Mouse (Mus musculus) left cerebral cortex, adult 2 months (tissue): ENCODE results near the gene Washc2. TPM values are rescaled to one million over a fixed set of nuclear protein-coding genes. Genes with fewer than 3 reads are reported as not detected.
A peak's percentile ranks its signal among the peaks of the same experiment; 100 is the strongest.
"Not testable (repeated sequence)": the region's sequence is repeated elsewhere in the genome, so short reads cannot be mapped to it uniquely, and the experiment has no call there.

ENCODE experiments used
- DNase-seq, 2 experiments: peaks; one replicate each; pipeline ENCODE4 v3.0.0; 2021 to 2022; ENCODE audit warnings: low spot score in 2 of 2, mixed read lengths in 1 of 2; ENCODE audit errors: extremely low spot score in 1 of 2
- H3K27ac ChIP-seq: fragments of 200-600 bp; 2 replicates; pipeline ENCODE4 v1.8.1; 2022
- H3K4me3 ChIP-seq: fragments of 200-600 bp; 2 replicates; pipeline ENCODE4 v1.8.1; 2022
- CTCF ChIP-seq: fragments of 200-600 bp; IDR thresholded peaks from 2 replicates; pipeline ENCODE4 v1.8.1; 2022; ENCODE audit warnings: antibody characterized with exemption, mild to moderate bottlenecking, moderate library complexity
- intact Hi-C: fragments of 180-260 bp; cut with DNase I; formaldehyde crosslinking; loops from one replicate; pipeline ENCODE4 v1.15.1; 2025
- long read RNA-seq, 2 experiments: library from polyadenylated mRNA; stranded (forward); transcript quantifications; one replicate each; pipeline ENCODE4 v2.0.0; 2021; ENCODE audit warnings: borderline mapping rate in 2 of 2
- total RNA-seq, 2 experiments: library from RNA; stranded (reverse); gene quantifications; 2 replicates each; pipeline ENCODE4 v1.2.3; 2021

The Washc2 gene
- 10 to 100 TPM; 93.0 to 95.4 TPM for total RNA-seq
- long read RNA-seq, experiment 1, full-length matches to known transcripts, result 48 of 148 reads
- long read RNA-seq, experiment 1, partial matches to known transcripts, result 58 of 148 reads
- long read RNA-seq, experiment 1, other reads (novel, unspliced or antisense), result 42 of 148 reads
- long read RNA-seq, experiment 2, full-length matches to known transcripts, result 44 of 146 reads
- long read RNA-seq, experiment 2, partial matches to known transcripts, result 49 of 146 reads
- long read RNA-seq, experiment 2, other reads (novel, unspliced or antisense), result 53 of 146 reads

DNA sequence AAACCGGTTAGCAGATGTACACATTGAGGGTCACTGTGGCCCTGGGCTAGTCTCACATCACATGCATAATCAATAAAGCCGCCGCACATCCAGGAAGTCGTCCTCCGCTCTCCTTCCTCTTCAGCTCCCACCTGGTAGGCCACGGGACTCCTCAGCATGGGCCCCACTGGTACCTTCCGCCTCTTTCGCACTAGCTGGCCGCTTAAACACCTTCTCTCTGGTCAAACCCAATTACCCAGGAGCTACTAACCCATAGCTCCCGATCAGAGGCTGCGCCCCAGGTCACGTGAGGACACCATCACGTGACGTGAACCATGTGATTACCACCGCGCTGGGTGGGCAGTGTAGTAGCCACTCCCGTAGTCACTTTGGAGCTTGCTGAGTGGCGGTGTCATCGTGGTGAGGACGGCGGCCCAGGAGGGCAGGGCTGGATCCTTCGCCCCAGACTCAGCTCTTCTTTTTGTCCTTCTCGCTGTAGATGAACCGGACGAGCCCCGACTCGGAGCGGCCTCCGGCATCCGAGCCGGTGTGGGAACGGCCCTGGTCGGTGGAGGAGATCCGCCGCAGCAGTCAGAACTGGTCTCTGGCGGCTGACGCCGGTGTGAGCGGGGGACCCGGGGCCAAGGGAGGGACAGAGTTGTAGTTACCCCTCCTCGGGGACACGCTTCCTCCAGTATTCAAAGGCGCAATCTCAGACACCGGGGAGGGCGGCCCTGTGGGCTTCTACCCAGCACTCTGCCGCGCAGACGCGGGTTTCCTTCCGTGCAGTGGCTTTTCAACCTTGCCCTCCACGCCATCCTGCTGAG lies at the start of gene Washc2:
Washc2 (plus strand) TSS at position 310 of the 806 bp plus-strand sequence.
- intact Hi-C loops, result loop anchor here (5.0 kb wide), 1 partner anchor 201 kb away; no protein-coding TSS in a partner anchor
- peak; percentile 92 to 93 for DNase-seq
- peak within 1 kb of the TSS; percentile 89 for H3K27ac ChIP-seq
- TF ChIP-seq CTCF, result no peak
- peak within 1 kb of the TSS; percentile 85 for H3K4me3 ChIP-seq

DNA sequence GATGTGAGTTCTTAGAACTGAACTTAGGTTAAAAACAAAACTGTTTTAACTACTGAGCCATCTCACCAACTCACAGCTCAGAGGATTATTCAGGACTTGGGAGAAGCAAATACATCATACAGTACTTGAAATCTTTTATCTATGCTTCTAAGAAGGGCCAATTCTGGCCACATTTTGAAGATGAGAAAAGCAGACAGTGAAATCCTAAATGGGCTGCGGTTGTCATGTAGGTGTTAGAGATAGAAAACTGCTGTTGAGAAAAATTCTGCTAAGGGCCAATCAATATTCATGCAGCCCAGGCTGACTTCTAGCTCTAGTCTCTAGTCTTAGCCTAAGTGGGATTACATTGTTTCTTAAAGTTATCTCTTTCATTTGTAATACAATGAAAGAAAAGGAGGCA lies 41.5 kb upstream of the Washc2 start:
- H3K4me3 ChIP-seq, result no peak overlapping the region
- no peak for DNase-seq
- TF ChIP-seq CTCF, result no peak
- intact Hi-C loops, result no loop called here
- no peak overlapping the region for H3K27ac ChIP-seq

DNA sequence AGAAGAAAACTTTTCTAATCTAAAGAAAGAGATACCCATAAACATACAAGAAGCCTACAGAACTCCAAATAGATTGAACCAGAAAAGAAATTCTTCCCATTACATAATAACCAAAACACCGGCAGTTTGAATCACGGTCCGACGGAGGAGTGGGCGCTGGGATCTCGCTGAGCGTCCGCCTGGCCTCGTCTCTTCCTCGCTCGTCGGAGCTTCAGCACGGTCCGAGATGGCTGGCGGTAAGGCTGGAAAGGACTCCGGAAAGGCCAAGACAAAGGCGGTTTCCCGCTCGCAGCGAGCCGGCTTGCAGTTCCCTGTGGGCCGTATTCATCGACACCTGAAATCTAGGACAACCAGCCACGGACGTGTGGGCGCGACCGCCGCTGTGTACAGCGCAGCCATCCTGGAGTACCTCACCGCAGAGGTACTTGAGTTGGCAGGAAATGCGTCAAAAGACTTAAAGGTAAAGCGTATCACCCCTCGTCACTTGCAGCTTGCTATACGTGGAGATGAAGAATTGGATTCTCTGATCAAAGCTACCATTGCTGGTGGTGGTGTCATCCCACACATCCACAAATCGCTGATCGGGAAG lies 34.2 kb upstream of the Washc2 start:
- H3K4me3 ChIP-seq, intact Hi-C loops, H3K27ac ChIP-seq: not testable (repeated sequence)
- DNase-seq, result peak in 1 of 2 experiments; percentile 34

DNA sequence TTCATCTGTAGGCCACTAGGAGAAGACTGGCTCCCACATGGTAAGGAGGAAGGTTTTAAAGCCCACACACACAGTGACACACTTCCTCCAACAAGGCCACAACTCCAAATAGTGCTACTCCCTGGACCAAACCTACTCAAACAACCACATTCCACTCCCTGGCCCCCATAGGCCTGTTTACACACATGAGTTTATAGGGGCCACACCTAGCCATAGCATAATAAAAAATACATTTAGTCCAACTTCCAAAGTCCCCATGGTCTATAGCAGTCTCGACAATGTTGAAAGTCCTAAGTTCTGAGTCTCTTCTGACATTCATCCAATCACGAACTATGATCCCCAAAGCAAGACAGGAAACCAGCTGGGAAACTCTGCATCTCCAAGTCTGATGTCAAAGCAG lies 29.5 kb upstream of the Washc2 start:
- Histone ChIP-seq H3K4me3 (no peak overlapping the region), H3K27ac (no peak overlapping the region)
- intact Hi-C loops, result no loop called here
- TF ChIP-seq CTCF, result no peak
- no peak for DNase-seq

DNA sequence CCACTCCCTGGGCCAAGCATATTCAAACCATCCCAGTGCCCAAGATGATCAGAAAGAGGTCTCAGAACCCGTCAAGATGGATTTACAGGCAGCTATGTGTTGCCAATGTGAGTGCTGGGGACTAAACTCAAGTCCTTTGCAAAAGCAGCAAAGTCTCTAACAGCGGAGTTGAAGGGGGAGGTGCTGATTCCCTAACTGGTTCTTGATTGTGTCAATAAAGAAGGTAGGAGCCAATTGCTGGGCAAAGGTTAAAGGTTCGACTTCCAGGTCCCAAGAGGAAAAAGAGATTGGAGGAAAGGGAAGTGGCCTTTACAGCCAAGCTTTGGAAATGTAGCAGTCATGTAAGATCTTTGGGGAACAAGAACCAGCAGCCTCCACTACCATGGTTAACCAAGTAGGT lies 27.1 kb upstream of the Washc2 start:
- H3K4me3 ChIP-seq, result no peak overlapping the region
- DNase-seq, result no peak
- intact Hi-C loops, result no loop called here
- no peak for TF ChIP-seq CTCF
- H3K27ac ChIP-seq, result no peak overlapping the region

DNA sequence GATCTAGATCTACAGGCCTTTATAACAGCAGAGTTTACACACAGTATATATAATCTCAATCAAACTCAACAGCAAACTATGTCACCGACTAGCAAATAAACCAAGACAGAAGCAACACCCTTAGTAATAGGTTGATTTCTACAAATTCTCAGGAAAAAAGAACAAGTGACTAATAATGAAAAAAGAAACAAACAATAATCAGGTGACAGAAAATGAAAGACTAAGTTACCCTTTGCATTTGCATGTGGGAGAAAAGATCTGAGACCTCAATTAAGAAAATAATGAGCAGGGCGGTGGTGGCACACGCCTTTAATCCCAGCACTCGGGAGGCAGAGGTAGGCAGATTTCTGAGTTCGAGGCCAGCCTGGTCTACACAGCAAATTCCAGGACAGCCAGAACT lies 24.3 kb upstream of the Washc2 start:
- TF ChIP-seq CTCF, result no peak
- no peak for DNase-seq
- intact Hi-C loops, result no loop called here
- Histone ChIP-seq H3K27ac (no peak overlapping the region), H3K4me3 (no peak overlapping the region)

DNA sequence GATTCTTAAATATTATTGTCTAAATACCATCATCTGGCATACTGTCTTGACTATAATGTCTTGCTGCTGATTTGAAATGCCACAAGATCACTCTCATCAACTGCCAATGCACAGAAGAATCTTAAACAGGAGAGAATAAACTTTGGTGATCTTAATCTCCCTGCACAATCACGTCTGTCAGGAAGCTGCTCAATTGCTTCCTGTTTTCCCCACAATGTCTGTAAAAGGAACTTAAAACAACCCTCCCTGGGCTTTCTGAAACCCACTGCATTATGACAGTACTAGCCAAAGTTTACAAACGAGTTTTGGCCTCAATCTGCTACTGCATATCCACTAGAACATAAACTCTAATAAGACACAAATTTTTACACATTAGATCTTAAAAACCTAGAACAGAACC lies 21.4 kb upstream of the Washc2 start:
- no peak overlapping the region for H3K27ac ChIP-seq
- DNase-seq, result no peak
- intact Hi-C loops, result no loop called here
- TF ChIP-seq CTCF, result no peak
- no peak overlapping the region for H3K4me3 ChIP-seq

DNA sequence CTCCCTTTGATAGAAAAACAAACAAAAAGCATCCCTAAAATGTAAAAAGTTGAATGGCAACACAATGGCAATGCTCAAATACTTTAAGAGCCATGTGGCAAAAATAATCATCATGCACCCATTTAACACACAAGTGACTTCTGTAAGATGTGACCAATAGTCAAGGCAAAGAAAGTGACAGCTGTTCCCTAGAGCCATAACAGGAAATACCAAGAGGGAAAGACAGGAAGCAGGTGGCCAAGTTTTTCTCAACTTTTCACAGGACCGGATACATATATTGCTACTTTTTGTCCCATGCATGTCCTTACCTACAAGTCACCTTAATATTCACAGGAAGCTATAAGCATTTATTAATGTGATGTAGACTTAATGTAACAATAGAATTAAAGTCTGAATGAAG lies 18.4 kb upstream of the Washc2 start:
- intact Hi-C loops, result no loop called here
- DNase-seq, result no peak
- TF ChIP-seq CTCF, result no peak
- Histone ChIP-seq H3K4me3 (no peak overlapping the region), H3K27ac (no peak overlapping the region)

DNA sequence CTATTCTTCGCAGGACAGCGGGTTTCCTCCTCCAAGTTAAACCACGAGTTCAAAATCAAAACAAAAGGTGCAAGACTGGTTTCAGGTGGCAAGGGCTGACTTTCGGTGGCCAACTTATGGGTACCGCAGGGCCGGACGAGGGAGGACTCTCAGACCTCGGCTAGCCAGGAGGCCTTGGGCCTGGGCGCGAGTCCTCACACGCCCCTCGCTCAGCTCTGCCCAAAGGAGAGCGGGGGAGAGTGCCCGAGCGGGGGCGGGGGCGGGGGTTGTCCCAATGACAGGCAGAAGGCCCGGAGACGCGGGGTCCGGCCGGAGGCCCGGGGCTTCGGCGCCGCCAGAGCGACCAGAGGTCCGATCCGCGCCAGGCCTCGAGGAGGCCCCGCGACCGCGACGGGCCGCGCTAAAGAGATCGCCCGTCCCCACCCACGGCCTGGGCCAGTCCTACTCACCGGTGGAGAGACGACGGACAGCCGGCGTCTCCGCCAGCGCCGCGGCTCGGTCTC lies 15.0 kb upstream of the Washc2 start:
- Histone ChIP-seq H3K27ac (peak overlapping the region; percentile 69), H3K4me3 (peak overlapping the region; percentile 95)
- intact Hi-C loops, result loop anchor here (5.0 kb wide), 2 partner anchors 51 to 181 kb away; no protein-coding TSS in a partner anchor
- no peak for TF ChIP-seq CTCF
- DNase-seq, result no peak

DNA sequence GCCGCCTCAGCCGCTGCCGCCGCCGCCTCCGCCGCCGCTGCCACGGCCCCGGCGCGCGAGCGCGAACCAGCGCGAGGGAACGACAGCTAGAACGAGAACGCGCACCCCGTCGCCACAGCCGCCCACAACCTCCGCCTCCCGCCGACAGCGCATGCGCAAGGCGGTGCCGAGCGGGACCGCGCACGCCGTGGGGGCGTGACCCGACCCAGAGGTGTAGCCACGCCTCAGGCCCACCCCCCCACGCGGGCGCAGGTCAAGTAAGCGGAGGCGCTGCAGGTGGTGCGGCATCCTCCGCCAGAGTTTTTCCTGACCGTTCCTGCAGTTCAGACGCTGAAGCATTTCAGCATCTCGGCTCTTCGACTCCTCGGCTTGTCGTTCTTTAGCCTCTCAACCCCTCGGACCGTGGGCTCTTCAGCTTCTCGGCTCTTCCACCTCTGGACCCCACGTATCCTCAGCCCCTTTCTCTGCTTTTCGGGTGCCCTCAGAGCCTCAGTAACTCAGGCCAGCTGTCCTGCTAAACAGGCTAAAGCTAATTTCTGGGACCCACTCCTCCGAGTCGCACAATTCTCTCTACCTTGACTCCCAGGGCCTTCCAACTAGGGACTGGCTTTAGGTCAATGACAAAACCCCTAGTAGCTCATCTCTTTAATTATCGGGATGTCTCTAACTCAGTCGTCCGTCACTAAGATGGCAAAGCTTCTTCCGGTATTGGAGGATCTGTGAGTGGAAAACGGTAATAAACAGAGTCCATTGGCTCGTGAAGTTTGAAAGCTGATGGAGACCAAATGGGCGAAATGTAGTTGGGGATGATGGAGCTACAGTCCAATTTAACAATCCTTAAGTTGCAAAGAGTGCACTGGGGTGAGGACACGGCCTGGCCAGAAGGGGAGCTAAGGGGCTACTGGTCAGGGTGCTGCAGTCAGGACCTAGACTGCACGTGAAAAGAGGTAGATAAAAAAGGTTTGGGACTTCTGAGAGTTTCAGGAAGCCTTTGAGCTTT lies 14.1 kb upstream of the Washc2 start, which contains the start of gene Tmcc1:
Tmcc1 (minus strand) TSS at position 93 of the 1,000 bp plus-strand sequence.
- Histone ChIP-seq H3K27ac (peak within 1 kb of the TSS; percentile 69), H3K4me3 (peak within 1 kb of the TSS; percentile 95)
- intact Hi-C loops, result loop anchor here (5.0 kb wide), 2 partner anchors 51 to 181 kb away; no protein-coding TSS in a partner anchor
- peak; percentile 100 for DNase-seq
- TF ChIP-seq CTCF, result no peak

DNA sequence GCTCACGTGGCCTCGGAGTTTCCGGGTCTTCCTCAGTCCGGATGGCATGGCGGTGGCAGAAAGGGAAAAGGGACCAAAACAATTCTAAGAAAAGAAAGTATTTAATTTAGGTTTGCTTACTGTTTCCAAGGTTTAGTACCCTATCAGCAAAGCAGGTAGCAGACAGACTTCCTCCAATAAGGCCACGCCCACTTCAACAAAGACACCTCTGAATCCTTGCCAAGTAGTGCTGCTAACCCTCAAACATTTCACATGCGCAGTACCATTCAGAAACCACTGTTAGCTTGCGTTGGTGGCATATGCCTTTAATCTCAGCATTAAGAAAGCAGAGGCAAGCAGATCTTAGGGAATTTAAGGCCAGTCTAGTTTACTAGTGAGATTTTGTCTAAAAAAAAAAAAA lies 12.0 kb upstream of the Washc2 start:
- no peak overlapping the region for H3K4me3 ChIP-seq
- DNase-seq, result no peak
- no peak overlapping the region for H3K27ac ChIP-seq
- TF ChIP-seq CTCF, result no peak
- intact Hi-C loops, result no loop called here
